Mouse (Mus musculus): Measurements from ENCODE around the gene Flt3l. TPM values are rescaled to one million over a fixed set of nuclear protein-coding genes. Genes with fewer than 3 reads are reported as not detected.

Flt3l gene
- polyA plus RNA-seq, 1 experiment from 2014 or later = 2.5 TPM

DNA sequence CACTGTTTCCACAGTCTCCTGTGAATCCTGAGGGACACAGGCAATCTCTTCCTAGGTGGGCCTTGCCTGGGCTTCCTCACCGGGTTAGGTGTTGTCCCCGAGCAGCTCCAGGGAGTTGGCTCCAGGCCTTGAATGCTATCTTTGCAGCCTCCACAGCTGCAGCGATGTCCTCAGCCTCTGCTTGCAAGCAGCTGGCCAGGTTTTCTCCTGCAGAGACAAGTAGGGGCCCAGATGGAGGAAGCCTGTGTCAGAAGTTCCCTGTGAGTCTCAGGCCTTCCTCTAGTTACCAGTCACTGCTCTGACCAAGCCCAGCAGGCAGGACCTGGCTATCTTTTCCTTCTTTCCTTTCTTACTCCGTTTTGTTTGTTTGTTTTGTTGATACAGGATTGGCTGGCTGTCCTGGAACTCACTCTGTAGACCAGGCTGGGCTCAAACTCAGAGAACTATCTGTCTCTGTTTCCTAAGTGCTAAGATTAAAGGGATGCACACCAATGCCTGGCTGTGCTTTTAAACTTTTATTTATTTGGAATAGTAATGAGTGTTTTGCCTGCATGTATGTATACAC, 12.4 kb upstream of the Flt3l start:
- H3K27me3 ChIP-seq (ENCODE audit: insufficient read depth, poor library complexity, severe bottlenecking) = no peaks in the 10 kb centered on the region
- H3K4me1 ChIP-seq = peaks cover 25% of the 10 kb centered on the region; the same call in 1 of the 2 replicates
- H3K36me3 ChIP-seq = peaks cover 44% of the 10 kb centered on the region
- 37% methylated on average over 4 of the region's 4 CpGs for WGBS
- no peak for DNase-seq (ENCODE audit: low spot score)
- no peaks in the 10 kb centered on the region for H3K9me3 ChIP-seq
- H3K27ac ChIP-seq = peak overlapping the region; percentile 62
- H3K4me3 ChIP-seq = no peak overlapping the region

- H3K27me3 ChIP-seq (ENCODE audit: insufficient read depth, poor library complexity, severe bottlenecking) = no peaks in the 10 kb centered on the region
- 74% methylated on average over 11 of the region's 11 CpGs for WGBS
- no peak for DNase-seq (ENCODE audit: low spot score)
- H3K9me3 ChIP-seq = no peaks in the 10 kb centered on the region
- peaks cover 51% of the 10 kb centered on the region for H3K36me3 ChIP-seq
- H3K27ac ChIP-seq = 0 out of 2 replicates have a peak overlapping the region, but pooled peaks have one; percentile 62
- peaks cover 23% of the 10 kb centered on the region; the same call in 1 of the 2 replicates for H3K4me1 ChIP-seq
- H3K4me3 ChIP-seq = no peak overlapping the region
These were observed 11.7 kb upstream of the Flt3l start for GRCm38 (mm10) chr7:45147899-45148298.

DNA sequence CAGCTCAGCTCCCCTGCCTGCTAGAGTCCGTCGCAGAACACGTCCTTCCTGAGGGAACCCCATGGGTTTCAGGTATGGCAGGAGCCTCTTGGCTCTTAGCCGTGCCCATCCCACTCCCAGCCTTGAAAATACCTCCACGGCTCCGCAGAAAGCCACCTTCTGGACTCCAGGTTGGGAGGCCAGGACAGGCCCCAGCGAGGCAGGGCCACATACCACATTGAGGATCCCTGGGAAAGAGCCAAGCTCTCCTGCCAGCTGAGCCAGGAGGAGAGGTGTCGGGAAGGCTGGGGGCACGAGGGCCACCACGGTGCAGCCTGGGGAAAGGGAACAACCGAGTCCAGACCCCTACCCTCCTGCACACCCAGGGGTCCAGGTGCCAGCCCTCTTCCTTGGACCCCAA, 11.0 kb upstream of the Flt3l start:
- Histone ChIP-seq H3K4me1 (peaks cover 23% of the 10 kb centered on the region; the same call in 1 of the 2 replicates), H3K4me3 (no peak overlapping the region), H3K9me3 (no peaks in the 10 kb centered on the region), H3K27ac (no peak overlapping the region), H3K27me3 (ENCODE audit: insufficient read depth, poor library complexity, severe bottlenecking) (no peaks in the 10 kb centered on the region), H3K36me3 (peaks cover 57% of the 10 kb centered on the region)
- WGBS = 87% methylated on average over 11 of the region's 11 CpGs
- no peak for DNase-seq (ENCODE audit: low spot score)

GRCm38 (mm10) chr7:45145460-45145859, 9.2 kb upstream of the Flt3l start:
- Histone ChIP-seq H3K4me3 (no peak overlapping the region), H3K36me3 (peaks cover 67% of the 10 kb centered on the region), H3K27ac (no peak overlapping the region), H3K9me3 (no peaks in the 10 kb centered on the region), H3K27me3 (ENCODE audit: insufficient read depth, poor library complexity, severe bottlenecking) (no peaks in the 10 kb centered on the region), H3K4me1 (peaks cover 20% of the 10 kb centered on the region; the same call in 1 of the 2 replicates)
- WGBS = 93% methylated on average over 8 of the region's 8 CpGs
- no peak for DNase-seq (ENCODE audit: low spot score)

DNA sequence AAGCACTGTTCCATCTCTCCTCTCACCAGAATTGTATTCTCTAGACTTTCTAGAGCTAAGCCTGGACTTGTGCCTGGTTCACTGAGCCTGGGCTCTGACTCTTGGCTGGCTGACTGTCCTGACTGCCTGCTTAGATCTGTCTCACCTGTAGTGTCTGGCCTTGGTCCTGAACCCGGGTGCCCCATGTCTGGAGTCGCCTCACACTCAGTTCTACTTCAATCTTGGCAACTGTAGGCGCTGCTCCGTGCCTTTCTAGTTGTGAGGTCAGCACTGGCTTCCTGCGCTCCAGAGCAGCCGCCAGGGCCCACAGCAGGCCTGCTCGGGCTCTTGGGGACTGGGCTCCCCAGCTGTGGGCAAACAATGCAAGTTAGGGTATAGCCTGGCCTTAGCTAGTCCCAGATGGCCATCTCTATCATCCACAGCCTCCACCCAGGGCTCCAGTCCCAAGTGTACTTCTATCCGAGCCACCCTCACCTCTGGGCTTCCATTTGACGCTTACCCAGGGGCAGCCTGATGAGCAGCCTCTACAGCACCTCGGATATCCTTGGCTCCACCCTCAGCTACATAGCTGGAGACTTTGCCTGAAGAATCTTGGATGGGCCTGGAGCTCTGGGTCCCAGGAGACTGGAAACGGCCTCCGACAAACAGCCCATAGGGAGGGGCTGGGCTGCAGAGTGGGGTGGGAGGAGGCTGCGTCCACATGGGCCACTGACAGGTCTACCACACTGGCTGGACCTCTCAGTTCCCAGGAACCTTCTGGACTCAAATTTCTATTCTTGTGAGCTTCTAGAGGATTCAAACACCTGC, 8.3 kb upstream of the Flt3l start:
- Histone ChIP-seq H3K9me3 (no peaks in the 10 kb centered on the region), H3K36me3 (peaks cover 67% of the 10 kb centered on the region), H3K4me1 (peaks cover 22% of the 10 kb centered on the region; the same call in 1 of the 2 replicates), H3K27me3 (ENCODE audit: insufficient read depth, poor library complexity, severe bottlenecking) (no peaks in the 10 kb centered on the region), H3K4me3 (no peak overlapping the region), H3K27ac (no peak overlapping the region)
- 88% methylated on average over 13 of the region's 13 CpGs for WGBS
- no peak for DNase-seq (ENCODE audit: low spot score)

- H3K36me3 ChIP-seq = peaks cover 54% of the 10 kb centered on the region
- WGBS = 87% methylated on average over 5 of the region's 5 CpGs
These were observed 5.7 kb upstream of the Flt3l start for GRCm38 (mm10) chr7:45141914-45142313.

DNA sequence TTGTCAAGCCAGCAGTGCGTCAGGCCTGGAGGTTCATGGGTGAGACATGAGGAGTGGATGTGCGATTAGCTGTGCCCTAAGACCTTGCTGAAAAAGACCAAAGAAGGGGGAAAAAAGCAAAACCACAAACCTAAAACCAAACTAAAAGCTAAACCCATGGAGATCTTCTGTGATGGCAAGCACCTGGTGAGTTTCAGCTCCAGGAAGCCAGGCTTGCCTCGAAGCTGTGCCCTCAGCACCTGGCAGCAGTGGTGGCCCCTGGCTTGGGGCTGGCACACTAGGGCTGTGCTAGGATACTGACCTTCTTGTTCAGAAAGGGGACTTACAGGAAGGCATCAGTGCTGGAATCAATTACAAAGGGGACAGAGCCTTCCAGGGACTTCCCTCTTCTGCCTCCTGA, 5.1 kb upstream of the Flt3l start:
- WGBS = 89% methylated on average over 3 of the region's 3 CpGs
- Histone ChIP-seq H3K36me3 (peaks cover 48% of the 10 kb centered on the region), H3K27ac (no peak overlapping the region), H3K4me3 (no peak overlapping the region), H3K27me3 (ENCODE audit: insufficient read depth, poor library complexity, severe bottlenecking) (peaks cover 5% of the 10 kb centered on the region; the same call in 1 of the 2 replicates), H3K4me1 (0 out of 2 replicates have a peak, but pooled peaks cover 9% of the 10 kb centered on the region), H3K9me3 (no peaks in the 10 kb centered on the region)
- no peak for DNase-seq (ENCODE audit: low spot score)

More at GRCm38 (mm10) chr7:45141914-45142313, 5.7 kb upstream of the Flt3l start:
- Histone ChIP-seq H3K4me3 (no peak overlapping the region), H3K27me3 (ENCODE audit: insufficient read depth, poor library complexity, severe bottlenecking) (peaks cover 5% of the 10 kb centered on the region; the same call in 1 of the 2 replicates), H3K4me1 (0 out of 2 replicates have a peak, but pooled peaks cover 9% of the 10 kb centered on the region), H3K27ac (no peak overlapping the region), H3K9me3 (no peaks in the 10 kb centered on the region)
- no peak for DNase-seq (ENCODE audit: low spot score)

DNA sequence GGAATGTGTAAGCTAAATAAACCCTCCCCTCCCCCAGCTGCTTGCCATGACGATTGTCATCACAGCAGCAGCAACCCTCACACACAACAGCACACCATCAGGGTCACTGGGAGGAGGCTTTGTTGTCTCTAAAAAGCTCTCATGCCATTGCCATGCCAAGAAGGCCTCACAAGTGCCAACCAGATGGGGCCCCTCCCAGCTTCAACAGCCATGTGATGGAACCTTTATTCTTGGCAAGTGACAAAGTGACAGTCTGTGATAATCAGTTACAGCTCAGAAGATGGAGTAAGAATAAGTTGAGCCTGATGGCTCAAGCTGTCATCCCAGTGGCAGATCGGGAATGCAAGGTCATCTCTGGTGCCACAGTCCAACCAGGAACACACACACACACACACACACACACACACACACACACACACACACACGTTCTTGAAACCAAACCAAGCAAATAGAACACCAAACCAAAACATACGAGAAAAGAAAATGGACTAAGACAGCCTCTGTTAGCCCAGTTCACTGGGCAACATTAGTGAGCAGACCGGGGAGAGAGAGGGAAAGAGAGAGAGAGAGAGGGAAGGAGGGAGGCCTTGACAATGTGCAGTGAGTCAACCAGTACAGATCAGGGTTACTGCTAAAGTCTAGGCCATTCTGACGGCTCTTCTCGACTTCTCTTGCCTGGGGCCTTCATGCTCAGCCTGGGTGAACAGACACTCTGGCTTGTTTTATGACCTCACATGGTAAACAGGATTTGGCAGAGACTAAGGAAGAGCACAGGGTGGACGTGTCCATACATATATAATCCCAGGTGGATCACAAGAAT, 3.9 kb upstream of the Flt3l start:
- 77% methylated on average over 8 of the region's 8 CpGs for WGBS
- no peak overlapping the region for H3K27ac ChIP-seq

GRCm38 (mm10) chr7:45138403-45138802, 2.2 kb upstream of the Flt3l start:
- H3K4me3 ChIP-seq = no peak overlapping the region
- H3K4me1 ChIP-seq = peaks cover 31% of the 10 kb centered on the region
- H3K9me3 ChIP-seq = no peaks in the 10 kb centered on the region
- H3K27me3 ChIP-seq (ENCODE audit: insufficient read depth, poor library complexity, severe bottlenecking) = peaks cover 24% of the 10 kb centered on the region
- DNase-seq (ENCODE audit: low spot score) = no peak
- H3K36me3 ChIP-seq = peaks cover 20% of the 10 kb centered on the region
- WGBS = 87% methylated on average over 1 of the region's 1 CpGs
- H3K27ac ChIP-seq = peak overlapping the region; percentile 42

More for the DNA sequence above, 3.9 kb upstream of the Flt3l start:
- Histone ChIP-seq H3K27me3 (ENCODE audit: insufficient read depth, poor library complexity, severe bottlenecking) (peaks cover 15% of the 10 kb centered on the region), H3K4me1 (peaks cover 17% of the 10 kb centered on the region), H3K36me3 (peaks cover 36% of the 10 kb centered on the region), H3K9me3 (no peaks in the 10 kb centered on the region), H3K4me3 (no peak overlapping the region)
- DNase-seq (ENCODE audit: low spot score) = no peak

- peak overlapping the region; percentile 42 for H3K27ac ChIP-seq
- H3K27me3 ChIP-seq (ENCODE audit: insufficient read depth, poor library complexity, severe bottlenecking) = peaks cover 24% of the 10 kb centered on the region
- WGBS = 58% methylated on average over 12 of the region's 12 CpGs
- peaks cover 11% of the 10 kb centered on the region for H3K36me3 ChIP-seq
- H3K9me3 ChIP-seq = no peaks in the 10 kb centered on the region
- 0 out of 2 replicates have a peak overlapping the region, but pooled peaks have one; percentile 16 for H3K4me3 ChIP-seq
- peak; percentile 91 for DNase-seq (ENCODE audit: low spot score)
- peaks cover 31% of the 10 kb centered on the region for H3K4me1 ChIP-seq
These were observed 1.2 kb upstream of the Flt3l start for GRCm38 (mm10) chr7:45137171-45138006.

DNA sequence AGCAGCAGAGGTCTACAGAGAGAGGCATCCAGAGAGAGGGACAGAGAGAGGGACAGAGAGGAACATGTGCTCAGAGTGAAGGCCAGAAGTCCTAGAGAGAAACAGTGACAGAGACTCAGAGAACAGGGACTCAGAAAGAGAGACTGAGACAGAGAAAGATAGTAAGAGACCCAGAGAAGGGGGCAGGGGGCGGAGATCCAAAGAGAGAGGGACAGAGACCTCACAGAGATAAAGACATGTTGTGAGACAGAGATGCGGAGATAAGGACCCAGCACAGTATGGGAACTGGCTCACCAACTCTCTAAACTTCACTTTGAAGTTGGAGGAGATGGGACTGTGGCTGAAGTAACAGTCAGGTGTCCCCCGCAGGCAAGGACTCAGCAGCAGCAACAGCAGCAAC, 862 bp downstream of the Flt3l start:
- Histone ChIP-seq H3K4me3 (peak overlapping the region; percentile 78), H3K9me3 (no peaks in the 10 kb centered on the region), H3K36me3 (no peaks in the 10 kb centered on the region), H3K27me3 (ENCODE audit: insufficient read depth, poor library complexity, severe bottlenecking) (peaks cover 30% of the 10 kb centered on the region), H3K4me1 (peaks cover 39% of the 10 kb centered on the region), H3K27ac (peak overlapping the region; percentile 87; the same call in 1 of the 2 replicates)
- 55% methylated on average over 3 of the region's 3 CpGs for WGBS
- DNase-seq (ENCODE audit: low spot score) = no peak

- H3K36me3 ChIP-seq = no peaks in the 10 kb centered on the region
- H3K27me3 ChIP-seq (ENCODE audit: insufficient read depth, poor library complexity, severe bottlenecking) = peaks cover 30% of the 10 kb centered on the region
- no peaks in the 10 kb centered on the region for H3K9me3 ChIP-seq
- H3K4me3 ChIP-seq = 0 out of 2 replicates have a peak overlapping the region, but pooled peaks have one; percentile 78
- WGBS = 6% methylated on average over 12 of the region's 12 CpGs
- peak; percentile 88 for DNase-seq (ENCODE audit: low spot score)
- H3K27ac ChIP-seq = peak overlapping the region; percentile 87; the same call in 1 of the 2 replicates
- peaks cover 36% of the 10 kb centered on the region for H3K4me1 ChIP-seq
These were observed 1.6 kb downstream of the Flt3l start for GRCm38 (mm10) chr7:45134544-45135026.

All from heart, embryonic 10.5 days (tissue).